Mouse (Mus musculus) lung, adult 2 months (tissue): ENCODE measurements around the gene Fbln1.

Source experiments
- CTCF ChIP-seq: fragments of 200-500 bp; IDR thresholded peaks from 2 replicates; pipeline ENCODE4 v1.5.1; 2011; ENCODE audit warnings: mild to moderate bottlenecking, low read length, control low read depth; ENCODE audit not compliant: insufficient read depth
- POLR2A ChIP-seq: fragments of 200-500 bp; IDR thresholded peaks from 2 replicates; pipeline ENCODE4 v1.6.1; 2011; ENCODE audit warnings: low read depth, mild to moderate bottlenecking, control low read depth, low read length, borderline replicate concordance; ENCODE audit errors: extremely low read depth

DNA sequence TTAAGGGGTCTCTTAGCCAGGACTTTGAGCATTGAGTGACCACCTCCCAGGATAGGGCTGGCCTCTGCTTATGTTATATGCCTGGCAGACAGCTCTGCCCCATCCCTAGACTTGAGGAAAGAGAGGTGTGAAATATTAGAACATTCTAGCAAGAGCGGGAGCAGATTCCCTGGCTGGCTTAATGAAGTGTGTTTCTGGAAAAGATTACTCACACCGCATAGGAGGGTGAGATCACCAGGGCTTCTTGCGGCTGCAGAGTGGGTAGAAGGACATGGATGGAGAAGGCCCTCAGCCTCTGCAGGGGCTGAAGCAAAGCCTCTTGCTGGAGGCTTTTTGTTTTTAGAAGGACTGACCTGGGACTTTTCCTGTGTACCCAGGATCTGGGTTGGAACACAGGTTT is 19.9 kb downstream of the Fbln1 start:
- TF ChIP-seq POLR2A (no peak), CTCF (no peak)
